Mouse (Mus musculus) heart, postnatal 0 days (tissue): ENCODE data around the gene Atp2c2. TPM values are rescaled to one million over a fixed set of nuclear protein-coding genes. Genes with fewer than 3 reads are reported as not detected.

ENCODE experiments used
- ATAC-seq: fragments of 200-750 bp; cut with Nextera tagmentation; 2 replicates; pipeline ENCODE4 v1.8.0; 2017; ENCODE audit warnings: low read depth, moderate number of reproducible peaks, moderate library complexity; ENCODE audit not compliant: insufficient read depth
- DNase-seq: peaks from one replicate; pipeline ENCODE4 v3.0.0-alpha.2; 2016; ENCODE audit warnings: low spot score
- H3K27ac ChIP-seq: fragments of 300-500 bp; sonication (generic); 2 replicates; pipeline ENCODE4 v1.5.1; 2014; ENCODE audit warnings: low read depth, mild to moderate bottlenecking
- H3K27me3 ChIP-seq: fragments of 300-500 bp; sonication (generic); 2 replicates; pipeline ENCODE4 v1.6.1; 2014; ENCODE audit warnings: low read length, mixed read lengths; ENCODE audit not compliant: control insufficient read depth, insufficient read depth
- H3K36me3 ChIP-seq: fragments of 300-500 bp; sonication (generic); replicated peaks from 2 replicates; pipeline ENCODE4 v1.6.1; 2014; ENCODE audit warnings: low read length, mixed read lengths; ENCODE audit not compliant: control insufficient read depth, insufficient read depth
- H3K4me1 ChIP-seq: fragments of 300-500 bp; sonication (generic); 2 replicates; pipeline ENCODE4 v1.6.1; 2014; ENCODE audit warnings: antibody characterized with exemption; ENCODE audit not compliant: control insufficient read depth, insufficient read depth
- H3K4me2 ChIP-seq: fragments of 300-500 bp; sonication (generic); 2 replicates; pipeline ENCODE4 v1.6.1; 2014; ENCODE audit warnings: low read depth, mild to moderate bottlenecking, low read length, moderate library complexity
- H3K4me3 ChIP-seq: fragments of 300-500 bp; sonication (generic); 2 replicates; pipeline ENCODE4 v1.5.1; 2014; ENCODE audit warnings: low read depth, low read length
- H3K9ac ChIP-seq: fragments of 300-500 bp; sonication (generic); replicated peaks from 2 replicates; pipeline ENCODE4 v1.6.1; 2014; ENCODE audit warnings: low read depth, low read length, mixed read lengths
- H3K9me3 ChIP-seq: fragments of 300-500 bp; sonication (generic); replicated peaks from 2 replicates; pipeline ENCODE4 v1.6.1; 2016; ENCODE audit warnings: low read length; ENCODE audit not compliant: control insufficient read depth
- CTCF ChIP-seq: IDR thresholded peaks from 2 replicates; pipeline ENCODE4 v1.5.1; 2016; ENCODE audit warnings: antibody characterized with exemption, control low read depth, low read depth
- EP300 ChIP-seq: IDR thresholded peaks from 2 replicates; pipeline ENCODE4 v1.6.1; 2016; ENCODE audit warnings: antibody characterized with exemption, low read depth
- WGBS: fragments of 180-500 bp; shearing (Covaris S2); extraction: QIAGEN DNeasy Blood & Tissue Kit; methylation state at CpG from one replicate; pipeline ENCODE4 v1.1.7; 2014; 5-methylcytosine and 5-hydroxymethylcytosine counted together
- polyA plus RNA-seq: library from polyadenylated mRNA; unstranded; fragments of >200 nt; fragmentation: Nextera tagmentation; extraction: Ambion mirVana; gene quantifications from 2 replicates; pipeline ENCODE4 v1.2.1, GENCODE M21; 2015
- total RNA-seq: library from RNA; depleted of rRNA; stranded (reverse); fragments of >200 nt; gene quantifications from 2 replicates; pipeline ENCODE4 v1.2.3, GENCODE M21; 2014; ENCODE audit warnings: low replicate concordance

Gene Atp2c2
- total and polyA plus RNA-seq, 2 experiments from 2014 or later, result 0.12 TPM; not detected in 1

DNA sequence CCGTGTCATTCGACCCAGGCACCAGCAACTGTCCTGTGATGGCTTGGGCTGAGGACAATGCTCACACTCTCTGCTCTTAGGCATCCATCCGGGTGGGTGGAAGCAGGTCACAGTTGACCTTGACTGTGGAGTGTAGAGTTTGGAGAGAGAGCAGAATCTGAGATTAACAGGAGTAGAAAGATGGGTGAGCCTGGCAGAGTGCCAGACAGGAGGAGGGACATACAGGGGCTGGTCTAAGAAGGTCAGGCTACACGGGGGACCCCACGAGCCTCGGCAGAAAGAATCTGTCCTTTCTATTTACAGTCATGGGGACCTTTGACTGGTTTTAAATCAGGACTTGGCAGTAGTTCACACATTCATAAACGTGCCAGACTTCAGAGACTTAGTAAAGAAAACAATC, 3.2 kb downstream of the Atp2c2 start:
- Histone ChIP-seq H3K4me2 (no peak overlapping the region), H3K9ac (no peak overlapping the region), H3K27me3 (peaks cover 42% of the 10 kb centered on the region), H3K4me1 (no peaks in the 10 kb centered on the region), H3K36me3 (no peaks in the 10 kb centered on the region), H3K4me3 (no peak overlapping the region), H3K9me3 (no peaks in the 10 kb centered on the region), H3K27ac (no peak overlapping the region)
- 24% methylated on average over 7 of the region's 7 CpGs for WGBS
- DNase-seq (no peak), ATAC-seq (no peak)
- no peak for TF ChIP-seq CTCF
- no peak for TF ChIP-seq EP300

DNA sequence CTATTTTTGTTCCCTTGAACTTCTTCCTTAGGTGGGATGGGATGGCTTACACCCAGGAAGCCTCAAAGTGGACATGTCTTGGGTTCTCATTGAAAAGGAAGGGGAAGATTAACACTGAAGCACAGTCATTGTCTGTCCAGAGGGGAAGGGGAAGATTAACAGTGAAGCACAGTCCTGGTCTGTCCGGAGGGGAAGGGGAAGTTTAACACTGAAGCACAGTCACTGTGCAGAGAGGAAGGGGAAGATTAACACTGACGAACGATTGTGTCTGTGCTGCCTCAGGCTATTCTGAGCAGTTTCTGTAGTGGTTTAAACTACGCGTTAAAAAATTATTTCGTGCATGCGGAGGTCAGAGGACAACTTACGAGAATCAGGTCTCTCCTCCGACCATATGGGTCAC, 7.3 kb downstream of the Atp2c2 start:
- Histone ChIP-seq H3K27me3 (0 out of 2 replicates have a peak, but pooled peaks cover under 1% of the 10 kb centered on the region), H3K4me2 (no peak overlapping the region), H3K9ac (no peak overlapping the region), H3K4me1 (no peaks in the 10 kb centered on the region), H3K4me3 (no peak overlapping the region), H3K27ac (no peak overlapping the region), H3K36me3 (no peaks in the 10 kb centered on the region), H3K9me3 (no peaks in the 10 kb centered on the region)
- no peak for TF ChIP-seq CTCF
- no peak for TF ChIP-seq EP300
- WGBS, result 86% methylated on average over 9 of the region's 9 CpGs
- DNase-seq (no peak), ATAC-seq (no peak)

GRCm38 (mm10) chr8:119708471-119708870, 8.7 kb downstream of the Atp2c2 start:
- Histone ChIP-seq H3K9ac (no peak overlapping the region), H3K36me3 (no peaks in the 10 kb centered on the region), H3K4me2 (no peak overlapping the region), H3K4me3 (no peak overlapping the region), H3K9me3 (no peaks in the 10 kb centered on the region), H3K27me3 (no peaks in the 10 kb centered on the region), H3K27ac (no peak overlapping the region), H3K4me1 (no peaks in the 10 kb centered on the region)
- DNase-seq (no peak), ATAC-seq (no peak)
- no peak for TF ChIP-seq EP300
- no peak for TF ChIP-seq CTCF
- WGBS, result 91% methylated on average over 8 of the region's 8 CpGs

GRCm38 (mm10) chr8:119708878-119709702, 9.3 kb downstream of the Atp2c2 start:
- TF ChIP-seq CTCF (no peak), EP300 (no peak)
- ATAC-seq (peak; percentile 51; the same call in 1 of the 2 replicates), DNase-seq (no peak)
- WGBS, result 59% methylated on average over 14 of the region's 14 CpGs
- no peak overlapping the region for H3K27ac ChIP-seq
- H3K4me2 ChIP-seq, result no peak overlapping the region
- no peak overlapping the region for H3K9ac ChIP-seq
- no peaks in the 10 kb centered on the region for H3K9me3 ChIP-seq
- H3K4me3 ChIP-seq, result no peak overlapping the region
- H3K27me3 ChIP-seq, result no peaks in the 10 kb centered on the region
- no peaks in the 10 kb centered on the region for H3K36me3 ChIP-seq
- no peaks in the 10 kb centered on the region for H3K4me1 ChIP-seq

GRCm38 (mm10) chr8:119709703-119710093, 9.9 kb downstream of the Atp2c2 start:
- 76% methylated on average over 11 of the region's 11 CpGs for WGBS
- Histone ChIP-seq H3K27ac (no peak overlapping the region), H3K36me3 (no peaks in the 10 kb centered on the region), H3K4me1 (no peaks in the 10 kb centered on the region), H3K4me2 (no peak overlapping the region), H3K9ac (no peak overlapping the region), H3K4me3 (no peak overlapping the region), H3K27me3 (no peaks in the 10 kb centered on the region), H3K9me3 (no peaks in the 10 kb centered on the region)
- TF ChIP-seq CTCF, result no peak
- TF ChIP-seq EP300, result no peak
- no peak for ATAC-seq
- DNase-seq, result no peak
